Mouse (Mus musculus) liver, embryonic 11.5 days (tissue): ENCODE measurements around the gene Tnfrsf25. TPM values are rescaled to one million over a fixed set of nuclear protein-coding genes. Genes with fewer than 3 reads are reported as not detected.

Experiments used
- ATAC-seq: fragments of 200-750 bp; cut with Nextera tagmentation; replicated peaks from 2 replicates; pipeline ENCODE4 v1.8.0; 2017; ENCODE audit warnings: moderate number of reproducible peaks, mild to moderate bottlenecking, moderate TSS enrichment, moderate library complexity; ENCODE audit not compliant: low FRiP score
- DNase-seq: peaks from one replicate; pipeline ENCODE4 v3.0.0-alpha.2; 2017; ENCODE audit warnings: low spot score
- H3K27ac ChIP-seq: fragments of 300-500 bp; sonication (generic); 2 replicates; pipeline ENCODE4 v1.5.1; 2014; ENCODE audit warnings: mild to moderate bottlenecking, low read depth, low read length, control low read depth
- H3K27me3 ChIP-seq: fragments of 300-500 bp; sonication (generic); replicated peaks from 2 replicates; pipeline ENCODE4 v1.6.1; 2014; ENCODE audit warnings: low read length, mixed read lengths; ENCODE audit not compliant: control insufficient read depth, insufficient read depth
- H3K36me3 ChIP-seq: fragments of 300-500 bp; sonication (generic); 2 replicates; pipeline ENCODE4 v1.6.1; 2014; ENCODE audit warnings: mild to moderate bottlenecking, low read length, moderate library complexity, mixed read lengths; ENCODE audit not compliant: control insufficient read depth, insufficient read depth
- H3K4me1 ChIP-seq: fragments of 300-500 bp; sonication (generic); replicated peaks from 2 replicates; pipeline ENCODE4 v1.6.1; 2014; ENCODE audit warnings: low read length, mixed read lengths; ENCODE audit not compliant: control insufficient read depth, insufficient read depth
- H3K4me2 ChIP-seq: fragments of 300-500 bp; sonication (generic); 2 replicates; pipeline ENCODE4 v1.6.1; 2014; ENCODE audit warnings: mild to moderate bottlenecking, control low read depth, moderate library complexity
- H3K4me3 ChIP-seq: fragments of 300-500 bp; sonication (generic); 2 replicates; pipeline ENCODE4 v1.5.1; 2014; ENCODE audit warnings: low read depth, low read length, control low read depth
- H3K9ac ChIP-seq: fragments of 300-500 bp; sonication (generic); 2 replicates; pipeline ENCODE4 v1.6.1; 2014; ENCODE audit warnings: low read depth, low read length, control low read depth
- H3K9me3 ChIP-seq: fragments of 300-500 bp; sonication (generic); 2 replicates; pipeline ENCODE4 v1.6.1; 2016; ENCODE audit warnings: low read length, inconsistent platforms, mixed read lengths; ENCODE audit not compliant: control insufficient read depth
- WGBS: fragments of 180-500 bp; shearing (Covaris S2); extraction: QIAGEN DNeasy Blood & Tissue Kit; methylation state at CpG from one replicate; pipeline ENCODE4 v1.1.7; 2014; 5-methylcytosine and 5-hydroxymethylcytosine counted together
- polyA plus RNA-seq: library from polyadenylated mRNA; unstranded; fragments of >200 nt; fragmentation: Nextera tagmentation; extraction: Ambion mirVana; gene quantifications from 2 replicates; pipeline ENCODE4 v1.2.1, GENCODE M21; 2014

The Tnfrsf25 gene
- polyA plus RNA-seq, 1 experiment from 2014 or later, result 0.90 TPM

DNA sequence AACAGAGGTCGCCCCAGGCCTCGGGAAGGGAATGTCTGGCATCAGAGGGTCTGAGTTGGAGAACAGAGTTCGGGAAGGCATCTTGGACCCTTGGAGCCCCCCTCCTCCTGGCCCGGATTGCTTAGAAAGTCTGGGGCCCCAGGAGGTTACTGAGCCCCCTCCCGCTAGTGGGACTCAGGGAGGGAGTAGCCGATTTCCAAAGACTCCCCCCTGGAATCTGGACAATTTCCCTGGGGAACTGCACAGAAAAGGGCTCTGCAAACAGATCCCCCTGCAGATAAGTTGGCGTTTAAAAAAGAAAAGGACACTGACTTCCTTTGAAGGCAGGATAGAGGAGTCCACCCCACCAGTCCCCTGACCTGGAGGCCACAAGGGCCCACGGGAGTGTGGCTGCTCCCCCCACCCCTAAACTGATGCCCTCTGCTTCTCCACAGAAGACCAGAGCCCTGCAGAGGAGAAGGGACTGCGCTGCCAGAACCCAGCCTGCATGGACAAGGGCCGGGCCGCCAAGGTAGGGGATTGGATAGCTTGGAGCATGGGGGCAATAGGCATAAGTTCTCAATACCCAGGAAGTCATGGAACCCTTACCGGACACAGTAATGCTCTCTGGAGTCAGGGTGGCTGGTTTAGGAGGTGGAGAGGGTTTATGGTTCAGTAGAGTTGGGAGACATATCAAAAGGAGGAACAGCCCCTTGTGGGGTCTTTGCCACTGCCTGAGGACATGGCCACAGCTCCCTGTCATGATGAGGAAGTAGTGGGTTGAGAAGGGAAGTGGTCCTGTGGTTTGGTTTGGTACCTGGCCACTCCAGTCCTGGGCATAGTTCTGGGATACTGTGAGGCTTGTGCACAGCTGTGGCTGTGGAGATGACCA lies 28.3 kb upstream of the Tnfrsf25 start:
- peak overlapping the region; percentile 92 for H3K4me2 ChIP-seq
- H3K4me3 ChIP-seq, result peak overlapping the region; percentile 78
- peak overlapping the region; percentile 83 for H3K9ac ChIP-seq
- no peak for DNase-seq
- no peaks in the 10 kb centered on the region for H3K36me3 ChIP-seq
- ATAC-seq, result peak; percentile 11; the same call in 1 of the 2 replicates
- no peak overlapping the region for H3K27ac ChIP-seq
- 7% methylated on average over 12 of the region's 12 CpGs for WGBS
- H3K4me1 ChIP-seq, result peaks cover 26% of the 10 kb centered on the region
- H3K27me3 ChIP-seq, result no peaks in the 10 kb centered on the region
- no peaks in the 10 kb centered on the region for H3K9me3 ChIP-seq

DNA sequence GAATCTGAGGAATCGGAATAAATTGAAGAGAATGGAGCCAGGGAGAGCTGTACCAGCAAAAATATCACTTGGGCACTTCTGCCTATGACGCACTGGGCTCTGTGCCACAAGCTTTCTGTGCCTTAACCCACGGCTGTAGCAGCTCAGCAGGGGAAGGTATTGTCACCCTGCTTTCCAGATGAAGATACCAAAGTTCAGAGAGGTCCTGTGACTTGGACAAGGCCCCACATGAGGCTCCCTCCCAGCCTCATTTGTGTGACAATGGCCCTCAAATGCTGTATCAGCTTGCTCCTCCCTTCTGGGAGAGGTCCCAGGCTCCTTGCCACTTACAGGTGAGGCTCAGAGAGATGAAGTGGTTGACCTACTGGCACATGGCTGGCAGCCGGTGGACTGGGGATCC lies 27.6 kb upstream of the Tnfrsf25 start:
- Histone ChIP-seq H3K36me3 (no peaks in the 10 kb centered on the region), H3K4me1 (peaks cover 33% of the 10 kb centered on the region), H3K4me3 (peak overlapping the region; percentile 78; the same call in 1 of the 2 replicates), H3K4me2 (peak overlapping the region; percentile 92), H3K9ac (peak overlapping the region; percentile 36; the same call in 1 of the 2 replicates), H3K27ac (no peak overlapping the region), H3K9me3 (no peaks in the 10 kb centered on the region), H3K27me3 (no peaks in the 10 kb centered on the region)
- ATAC-seq, result no peak
- 48% methylated on average over 4 of the region's 4 CpGs for WGBS
- DNase-seq, result no peak

DNA sequence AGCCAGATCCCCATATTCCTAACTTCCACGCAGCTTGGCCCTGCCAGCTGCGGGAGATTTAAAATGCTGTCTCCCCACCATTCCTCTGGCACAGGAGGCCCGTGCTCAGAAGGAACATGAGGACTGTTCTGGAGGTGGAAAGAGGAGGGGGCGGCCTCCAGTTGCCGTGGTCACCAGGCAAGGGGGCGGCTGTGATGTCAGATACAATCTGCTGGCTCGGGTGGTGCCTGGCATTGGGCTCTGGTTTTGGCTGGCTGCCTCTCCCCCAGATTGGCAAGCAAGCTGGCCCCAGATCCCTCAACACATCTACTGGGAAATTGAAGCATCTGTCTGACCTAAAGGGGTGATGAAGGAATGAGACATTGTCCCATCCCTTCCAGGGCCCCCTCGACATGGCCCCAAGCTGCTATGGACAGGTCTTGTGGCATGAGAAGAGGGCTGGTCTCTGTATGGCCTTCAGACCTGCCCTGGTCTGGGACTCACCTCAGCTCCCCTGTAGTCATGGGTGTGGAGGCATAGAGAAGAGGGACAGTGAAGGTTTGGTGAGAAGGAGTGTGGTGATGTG lies 27.1 kb upstream of the Tnfrsf25 start:
- no peak overlapping the region for H3K4me3 ChIP-seq
- no peaks in the 10 kb centered on the region for H3K27me3 ChIP-seq
- DNase-seq (no peak), ATAC-seq (no peak)
- H3K4me2 ChIP-seq, result peak overlapping the region; percentile 92
- no peak overlapping the region for H3K27ac ChIP-seq
- H3K9me3 ChIP-seq, result no peaks in the 10 kb centered on the region
- 52% methylated on average over 8 of the region's 8 CpGs for WGBS
- H3K4me1 ChIP-seq, result peaks cover 38% of the 10 kb centered on the region
- H3K36me3 ChIP-seq, result no peaks in the 10 kb centered on the region
- H3K9ac ChIP-seq, result peak overlapping the region; percentile 36; the same call in 1 of the 2 replicates

DNA sequence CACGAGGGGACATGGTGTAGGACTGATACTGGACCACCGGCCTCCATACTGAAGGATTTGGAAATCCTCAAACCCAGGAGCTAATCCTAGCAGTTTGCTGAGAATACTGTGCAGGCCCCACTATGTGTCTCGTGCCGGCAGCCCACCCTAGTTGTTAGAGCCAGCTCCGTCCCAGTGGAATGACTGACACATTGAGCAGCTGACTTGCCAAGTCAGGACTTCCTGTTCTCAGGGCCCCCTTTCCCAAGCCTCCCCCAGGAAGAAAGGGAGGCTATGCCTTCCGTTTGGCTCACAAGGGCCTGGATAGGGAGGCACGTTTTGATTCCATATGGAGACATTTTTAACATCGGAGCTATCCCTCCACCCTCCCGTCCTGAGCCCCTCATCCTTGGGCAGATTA lies 25.5 kb upstream of the Tnfrsf25 start:
- WGBS, result 74% methylated on average over 9 of the region's 9 CpGs

DNA sequence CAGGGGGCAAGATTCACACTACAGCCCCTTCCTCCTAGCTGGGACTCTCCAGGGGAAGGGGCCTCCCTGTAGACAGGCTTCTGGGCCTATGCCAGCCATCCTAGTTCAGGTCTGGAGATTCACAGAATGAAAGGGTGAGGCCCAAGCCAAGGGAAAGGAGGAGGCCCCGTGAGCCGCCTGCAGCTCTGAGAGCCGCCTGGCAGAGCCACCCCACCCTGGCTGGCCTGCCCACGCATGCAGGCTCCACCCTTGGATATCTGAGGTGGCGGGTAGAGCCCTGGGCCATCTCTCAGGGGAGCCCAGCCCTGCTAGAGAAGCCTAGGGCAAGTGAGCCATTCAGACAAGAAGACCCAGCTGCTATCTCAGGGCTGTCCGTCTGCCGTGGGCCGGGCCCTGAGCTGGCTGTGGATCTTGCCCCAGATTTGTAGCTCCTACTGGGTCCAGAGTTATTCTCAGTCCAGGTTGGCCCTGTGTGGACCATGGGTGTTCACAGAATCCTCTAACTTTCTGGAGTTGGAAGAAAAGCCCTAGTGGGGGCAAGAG lies 22.9 kb upstream of the Tnfrsf25 start:
- H3K4me2 ChIP-seq, result peak overlapping the region; percentile 51
- no peaks in the 10 kb centered on the region for H3K27me3 ChIP-seq
- no peak overlapping the region for H3K4me3 ChIP-seq
- H3K9me3 ChIP-seq, result no peaks in the 10 kb centered on the region
- H3K4me1 ChIP-seq, result peaks cover 40% of the 10 kb centered on the region
- peak overlapping the region; percentile 66 for H3K27ac ChIP-seq
- H3K36me3 ChIP-seq, result no peaks in the 10 kb centered on the region
- peak; percentile 90 for ATAC-seq
- DNase-seq, result no peak
- WGBS, result 38% methylated on average over 8 of the region's 8 CpGs
- H3K9ac ChIP-seq, result peak overlapping the region; percentile 56

More for the DNA sequence above, 25.5 kb upstream of the Tnfrsf25 start:
- Histone ChIP-seq H3K4me3 (no peak overlapping the region), H3K4me2 (no peak overlapping the region), H3K9ac (no peak overlapping the region), H3K4me1 (peaks cover 39% of the 10 kb centered on the region), H3K27ac (no peak overlapping the region), H3K36me3 (no peaks in the 10 kb centered on the region), H3K27me3 (no peaks in the 10 kb centered on the region), H3K9me3 (no peaks in the 10 kb centered on the region)
- ATAC-seq, result no peak
- DNase-seq, result no peak

DNA sequence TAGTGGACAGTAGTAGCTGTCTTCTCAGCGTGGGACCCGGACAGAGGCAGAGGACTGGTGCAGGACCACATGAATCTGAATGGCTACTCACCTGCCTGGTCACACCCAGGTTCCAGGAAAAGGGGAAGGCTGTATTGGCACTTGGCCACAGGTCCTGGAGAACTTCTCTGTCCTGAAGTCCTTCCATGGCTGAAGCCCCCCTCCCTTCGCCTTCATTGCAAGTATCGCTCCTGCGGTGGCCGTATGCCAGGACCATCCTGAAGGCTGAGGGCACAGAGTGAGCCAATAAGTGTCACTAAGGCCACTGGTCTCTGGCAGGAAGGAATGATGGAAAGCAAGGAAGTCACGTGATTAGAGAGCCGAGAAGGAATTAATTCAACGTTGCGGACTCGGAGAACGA lies 21.5 kb upstream of the Tnfrsf25 start:
- no peaks in the 10 kb centered on the region for H3K9me3 ChIP-seq
- WGBS, result 87% methylated on average over 12 of the region's 12 CpGs

DNA sequence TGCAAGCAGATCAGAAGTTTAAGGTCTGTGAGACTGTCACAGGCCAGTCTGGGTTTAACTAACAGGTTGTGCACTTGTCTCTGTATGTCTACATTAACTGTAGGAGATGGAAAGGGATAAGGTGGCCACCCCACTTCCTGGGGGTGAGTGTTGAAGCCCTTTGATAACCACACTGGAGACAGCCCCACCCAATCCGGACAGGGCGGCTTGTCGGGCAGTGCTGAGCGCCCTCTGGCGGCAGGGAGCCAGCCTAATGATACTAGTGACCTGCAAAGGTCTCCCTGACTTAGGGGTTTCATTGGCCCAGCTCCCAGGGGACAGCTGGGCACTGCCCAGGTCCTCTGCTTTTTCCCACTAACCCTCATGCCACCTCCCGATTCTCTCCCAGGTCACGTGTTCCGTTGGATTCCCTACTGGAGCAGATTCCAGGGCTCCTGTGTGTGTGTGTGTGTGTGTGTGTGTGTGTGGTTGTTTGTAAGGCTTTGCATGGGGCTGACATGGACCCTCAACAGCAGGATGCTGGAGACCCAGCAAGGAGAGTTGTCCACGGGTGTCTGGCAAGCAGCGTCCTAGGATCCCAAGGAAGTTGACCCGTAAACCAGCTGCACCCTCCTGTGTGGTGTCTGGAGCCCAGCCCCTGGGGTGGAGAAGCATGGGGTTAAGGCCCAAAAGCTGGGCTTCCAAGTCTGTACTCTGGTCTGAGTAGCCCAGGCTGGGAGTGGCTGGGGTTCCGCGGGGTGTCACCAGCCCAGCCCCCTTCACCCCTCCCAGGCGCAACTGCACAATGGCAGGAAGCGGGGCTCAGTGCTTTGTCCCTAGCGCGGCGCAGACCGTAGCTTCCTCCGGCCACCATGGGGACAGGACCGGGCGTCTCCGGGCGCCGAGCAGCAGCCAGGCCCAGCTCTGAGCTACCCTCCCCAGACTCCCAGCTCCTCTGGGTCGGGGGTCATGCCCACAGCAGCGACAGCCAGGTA lies 19.5 kb upstream of the Tnfrsf25 start:
- Histone ChIP-seq H3K36me3 (no peaks in the 10 kb centered on the region), H3K9ac (peak overlapping the region; percentile 11; the same call in 1 of the 2 replicates), H3K4me3 (peak overlapping the region; percentile 22), H3K4me1 (peaks cover 36% of the 10 kb centered on the region), H3K27me3 (no peaks in the 10 kb centered on the region), H3K4me2 (peak overlapping the region; percentile 42), H3K27ac (no peak overlapping the region), H3K9me3 (no peaks in the 10 kb centered on the region)
- DNase-seq (peak; percentile 79), ATAC-seq (peak; percentile 78)
- WGBS, result 24% methylated on average over 27 of the region's 27 CpGs

More for the DNA sequence above, 21.5 kb upstream of the Tnfrsf25 start:
- Histone ChIP-seq H3K4me1 (peaks cover 35% of the 10 kb centered on the region), H3K4me2 (no peak overlapping the region), H3K9ac (no peak overlapping the region), H3K36me3 (no peaks in the 10 kb centered on the region), H3K27ac (no peak overlapping the region), H3K27me3 (no peaks in the 10 kb centered on the region), H3K4me3 (no peak overlapping the region)
- ATAC-seq (no peak), DNase-seq (no peak)

DNA sequence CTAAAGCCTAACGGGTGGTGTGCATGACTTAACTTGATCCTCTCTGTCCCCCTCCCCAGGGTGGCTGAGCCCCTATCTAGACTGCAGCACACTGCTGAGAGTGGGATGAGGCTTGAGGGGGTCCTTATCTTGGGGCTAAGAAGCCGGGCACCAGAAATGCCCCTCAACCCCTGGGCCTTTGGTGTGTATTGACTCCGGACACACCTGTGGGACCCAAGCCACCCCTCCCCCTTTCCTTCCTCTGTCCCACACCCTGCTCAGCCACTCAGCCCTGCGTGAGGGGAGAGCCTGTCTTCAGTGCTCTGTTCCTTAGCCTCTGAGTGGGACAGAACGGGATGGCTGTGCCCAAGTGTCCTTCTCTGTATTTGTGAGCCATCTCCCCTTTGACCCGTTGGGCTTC lies 18.8 kb upstream of the Tnfrsf25 start:
- H3K36me3 ChIP-seq, result 0 out of 2 replicates have a peak, but pooled peaks cover under 1% of the 10 kb centered on the region
- H3K9ac ChIP-seq, result peak overlapping the region; percentile 4; the same call in 1 of the 2 replicates
- H3K4me3 ChIP-seq, result peak overlapping the region; percentile 22
- no peak for ATAC-seq
- H3K4me2 ChIP-seq, result peak overlapping the region; percentile 42
- H3K27ac ChIP-seq, result no peak overlapping the region
- H3K27me3 ChIP-seq, result no peaks in the 10 kb centered on the region
- no peak for DNase-seq
- 41% methylated on average over 6 of the region's 6 CpGs for WGBS
- no peaks in the 10 kb centered on the region for H3K9me3 ChIP-seq
- peaks cover 40% of the 10 kb centered on the region for H3K4me1 ChIP-seq
